Mouse (Mus musculus) heart, embryonic 10.5 days (tissue): ENCODE data around the gene Selenoh. TPM values are rescaled to one million over a fixed set of nuclear protein-coding genes. Genes with fewer than 3 reads are reported as not detected.

Experiments used
- DNase-seq: peaks from one replicate; pipeline ENCODE4 v3.0.0-alpha.2; 2017; ENCODE audit warnings: low spot score
- H3K27ac ChIP-seq: fragments of 300-500 bp; sonication (generic); 2 replicates; pipeline ENCODE4 v1.5.1; 2016; ENCODE audit warnings: mild to moderate bottlenecking
- H3K27me3 ChIP-seq: fragments of 300-500 bp; sonication (generic); 2 replicates; pipeline ENCODE4 v1.6.1; 2016; ENCODE audit warnings: mild to moderate bottlenecking; ENCODE audit not compliant: poor library complexity, insufficient read depth, severe bottlenecking
- H3K36me3 ChIP-seq: fragments of 300-500 bp; sonication (generic); 2 replicates; pipeline ENCODE4 v1.6.1; 2016; ENCODE audit warnings: mild to moderate bottlenecking, moderate library complexity
- H3K4me1 ChIP-seq: fragments of 300-500 bp; sonication (generic); 2 replicates; pipeline ENCODE4 v1.6.1; 2016; ENCODE audit warnings: mild to moderate bottlenecking
- H3K4me3 ChIP-seq: fragments of 300-500 bp; sonication (generic); 2 replicates; pipeline ENCODE4 v1.5.1; 2016; ENCODE audit warnings: mild to moderate bottlenecking, moderate library complexity
- H3K9me3 ChIP-seq: fragments of 300-500 bp; sonication (generic); 2 replicates; pipeline ENCODE4 v1.6.1; 2016; ENCODE audit warnings: mild to moderate bottlenecking, moderate library complexity
- WGBS: fragments of 180-500 bp; shearing (Covaris S2); methylation state at CpG from one replicate; pipeline ENCODE4 v1.1.7; 2016; 5-methylcytosine and 5-hydroxymethylcytosine counted together
- polyA plus RNA-seq: library from polyadenylated mRNA; unstranded; fragments of >200 nt; fragmentation: Nextera tagmentation; extraction: Ambion mirVana; gene quantifications from 2 replicates; pipeline ENCODE4 v1.2.1, GENCODE M21; 2016

Gene Selenoh
- polyA plus RNA-seq, result 347 and 370 TPM in 2 replicates

DNA sequence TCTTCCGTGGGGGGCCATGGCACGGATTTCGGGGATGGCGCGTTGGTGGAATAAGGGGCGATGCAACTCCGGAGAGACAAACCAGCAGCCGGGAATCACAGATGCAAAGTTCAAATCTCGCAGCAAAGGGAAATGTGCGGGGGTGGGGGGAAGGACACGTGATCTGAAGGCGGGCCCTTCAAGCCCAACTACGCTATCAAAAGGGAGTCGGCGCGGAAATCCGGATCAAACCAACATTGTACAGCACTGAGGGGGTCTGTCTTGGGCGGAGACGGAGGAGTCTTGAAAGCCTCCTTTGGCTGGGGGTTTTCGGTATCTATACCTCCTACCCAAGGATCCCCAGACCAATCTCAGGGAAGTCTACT, at the start of gene Selenoh:
TSS of gene Selenoh (minus strand) at position 202 of the 365 bp plus-strand sequence.
- 1% methylated on average over 20 of the region's 20 CpGs for WGBS
- peaks cover 52% of the 10 kb centered on the region for H3K36me3 ChIP-seq
- H3K27ac ChIP-seq, result peak within 1 kb of the TSS; percentile 92
- H3K27me3 ChIP-seq, result no peaks in the 10 kb centered on the region
- no peaks in the 10 kb centered on the region for H3K9me3 ChIP-seq
- peak; percentile 96 for DNase-seq
- H3K4me3 ChIP-seq, result peak within 1 kb of the TSS; percentile 70
- H3K4me1 ChIP-seq, result peaks cover 11% of the 10 kb centered on the region

- Histone ChIP-seq H3K4me1 (peaks cover 15% of the 10 kb centered on the region), H3K36me3 (peaks cover 6% of the 10 kb centered on the region; the same call in 1 of the 2 replicates), H3K27me3 (no peaks in the 10 kb centered on the region), H3K4me3 (no peak overlapping the region), H3K27ac (no peak overlapping the region), H3K9me3 (no peaks in the 10 kb centered on the region)
- DNase-seq, result no peak
- 78% methylated on average over 4 of the region's 4 CpGs for WGBS
These were observed 46.8 kb upstream of the Selenoh start for GRCm38 (mm10) chr2:84717357-84717756.

DNA sequence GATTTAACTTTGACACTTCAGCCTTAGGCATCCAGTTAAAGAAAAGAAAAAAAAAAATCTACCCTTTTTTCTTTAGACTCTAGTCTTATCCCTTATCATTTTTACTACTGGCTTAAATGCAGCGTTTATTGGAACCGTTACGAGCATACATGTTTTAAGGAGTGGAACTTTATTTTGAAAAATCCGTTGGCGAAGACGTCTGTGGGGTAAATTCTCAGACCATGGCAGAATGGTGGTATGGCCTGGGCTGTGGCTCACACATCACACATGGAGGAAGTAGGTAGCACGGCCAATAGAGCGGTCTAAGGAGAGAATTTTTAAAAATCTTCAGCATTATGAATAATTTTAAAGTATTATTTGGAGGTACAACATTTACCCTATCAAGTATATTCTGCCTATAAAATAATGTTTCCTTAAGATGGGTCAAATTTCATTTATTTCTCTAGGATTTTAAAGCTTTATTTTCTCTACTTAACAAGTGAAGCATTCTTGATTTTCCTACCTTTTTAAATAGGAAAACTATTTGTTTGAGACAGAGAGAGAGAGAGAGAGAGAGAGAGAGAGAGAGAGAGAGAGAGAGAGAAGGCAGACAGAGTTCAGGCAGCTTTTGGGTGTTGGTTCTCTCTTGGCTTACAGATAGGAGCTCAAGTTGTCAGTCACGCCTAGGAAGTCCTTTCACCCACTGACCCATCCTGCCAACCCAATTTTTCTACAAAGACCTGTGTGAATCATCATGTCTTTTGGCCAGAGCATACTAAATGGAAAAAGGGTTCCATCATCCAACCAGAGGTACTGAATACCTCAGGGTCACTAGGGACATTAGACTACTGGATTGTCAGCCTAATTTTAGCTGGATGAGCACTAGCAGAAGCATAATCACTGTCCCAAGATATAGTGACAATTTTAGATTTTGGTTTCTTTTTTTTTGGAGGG, 46.1 kb upstream of the Selenoh start:
- Histone ChIP-seq H3K4me3 (peak overlapping the region; percentile 90), H3K4me1 (peaks cover 15% of the 10 kb centered on the region), H3K27me3 (no peaks in the 10 kb centered on the region), H3K36me3 (peaks cover 6% of the 10 kb centered on the region; the same call in 1 of the 2 replicates), H3K9me3 (no peaks in the 10 kb centered on the region), H3K27ac (peak overlapping the region; percentile 97)
- 32% methylated on average over 9 of the region's 9 CpGs for WGBS
- no peak for DNase-seq

- DNase-seq, result peak; percentile 97
- H3K4me1 ChIP-seq, result peaks cover 15% of the 10 kb centered on the region
- WGBS, result under 1% methylated on average over 33 of the region's 33 CpGs
- H3K27ac ChIP-seq, result peak overlapping the region; percentile 97
- peaks cover 3% of the 10 kb centered on the region for H3K36me3 ChIP-seq
- peak overlapping the region; percentile 90 for H3K4me3 ChIP-seq
- H3K9me3 ChIP-seq, result no peaks in the 10 kb centered on the region
- H3K27me3 ChIP-seq, result no peaks in the 10 kb centered on the region
These were observed 45.2 kb upstream of the Selenoh start for GRCm38 (mm10) chr2:84715562-84716361.

DNA sequence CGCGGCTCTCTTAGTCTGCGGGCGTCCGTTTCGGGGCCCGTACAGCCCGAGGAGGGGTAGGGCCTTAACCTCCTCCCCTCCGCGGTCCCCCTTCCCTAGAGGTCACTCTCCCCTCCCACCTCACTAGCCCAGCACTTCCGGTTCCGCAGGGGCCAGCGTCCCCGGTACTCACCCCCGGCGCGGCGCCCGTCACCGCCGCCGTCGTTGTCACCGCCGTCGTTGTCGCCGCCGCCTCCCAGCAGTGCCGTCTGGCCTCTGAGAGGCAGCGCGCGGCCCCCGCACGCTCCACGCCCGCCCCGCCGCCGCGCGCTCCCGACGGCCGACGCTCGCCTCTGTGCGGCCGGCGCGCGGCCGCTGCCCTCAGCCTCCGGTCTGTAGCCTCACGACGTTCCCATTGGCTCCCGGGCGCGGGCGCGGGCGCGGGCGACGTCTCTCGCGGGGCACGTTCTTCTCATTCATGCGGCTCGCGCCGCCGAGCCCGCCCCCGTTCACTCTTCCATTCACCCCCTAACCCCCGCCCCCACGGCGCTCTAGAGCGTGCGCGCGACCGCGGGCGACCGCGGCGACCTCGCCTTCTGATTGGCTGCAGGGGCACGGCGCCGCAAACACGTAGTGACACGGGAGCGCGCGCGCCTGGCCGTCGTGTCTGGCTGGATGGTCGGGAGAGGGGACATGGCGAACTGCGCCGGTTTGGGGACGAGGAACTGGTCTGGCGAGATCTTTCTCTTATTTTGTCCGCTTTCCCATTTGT, 44.4 kb upstream of the Selenoh start, which contains the start of gene Zdhhc5:
TSS of gene Zdhhc5 (minus strand) at position 370 of the 751 bp plus-strand sequence.
- H3K9me3 ChIP-seq, result no peaks in the 10 kb centered on the region
- no peaks in the 10 kb centered on the region for H3K27me3 ChIP-seq
- H3K27ac ChIP-seq, result peak within 1 kb of the TSS; percentile 97
- H3K4me3 ChIP-seq, result peak within 1 kb of the TSS; percentile 90
- peak; percentile 99 for DNase-seq
- peaks cover 11% of the 10 kb centered on the region for H3K36me3 ChIP-seq
- under 1% methylated on average over 105 of the region's 107 CpGs for WGBS
- H3K4me1 ChIP-seq, result peaks cover 15% of the 10 kb centered on the region

GRCm38 (mm10) chr2:84714422-84714810, 43.8 kb upstream of the Selenoh start:
- Histone ChIP-seq H3K36me3 (peaks cover 16% of the 10 kb centered on the region), H3K27ac (peak overlapping the region; percentile 97), H3K4me3 (peak overlapping the region; percentile 90), H3K27me3 (no peaks in the 10 kb centered on the region), H3K4me1 (peaks cover 15% of the 10 kb centered on the region), H3K9me3 (no peaks in the 10 kb centered on the region)
- peak; percentile 84 for DNase-seq
- WGBS, result 0% methylated on average over 25 of the region's 26 CpGs

- Histone ChIP-seq H3K4me3 (no peak overlapping the region), H3K36me3 (peaks cover 38% of the 10 kb centered on the region), H3K27ac (no peak overlapping the region), H3K9me3 (no peaks in the 10 kb centered on the region), H3K27me3 (no peaks in the 10 kb centered on the region), H3K4me1 (peaks cover 12% of the 10 kb centered on the region)
- WGBS, result 91% methylated on average over 2 of the region's 2 CpGs
- no peak for DNase-seq
These were observed 41.3 kb upstream of the Selenoh start for GRCm38 (mm10) chr2:84711898-84712297.

DNA sequence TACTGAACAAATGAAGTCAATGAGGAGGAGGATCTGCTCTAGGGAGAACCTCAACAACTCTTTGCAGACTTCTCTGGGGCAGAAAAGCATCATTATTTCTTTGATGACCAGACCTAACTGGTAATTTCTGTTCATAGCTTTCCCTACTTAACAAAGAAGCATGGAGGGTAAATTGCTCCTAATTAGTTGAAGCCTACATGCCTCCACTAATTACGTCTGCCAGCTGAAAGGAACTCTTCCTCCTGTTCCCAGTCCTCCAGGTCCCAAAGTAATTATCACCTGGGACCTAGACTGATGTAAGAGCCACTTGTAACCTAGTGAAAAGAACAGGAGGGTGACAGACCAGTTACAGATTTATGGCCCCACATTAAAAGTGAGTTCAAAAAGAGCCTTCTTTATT, 37.0 kb upstream of the Selenoh start:
- no peak overlapping the region for H3K4me3 ChIP-seq
- DNase-seq, result no peak
- H3K36me3 ChIP-seq, result peaks cover 64% of the 10 kb centered on the region
- no peak overlapping the region for H3K27ac ChIP-seq
- 60% methylated on average over 1 of the region's 1 CpGs for WGBS
- no peaks in the 10 kb centered on the region for H3K27me3 ChIP-seq
- H3K4me1 ChIP-seq, result no peaks in the 10 kb centered on the region
- H3K9me3 ChIP-seq, result no peaks in the 10 kb centered on the region

DNA sequence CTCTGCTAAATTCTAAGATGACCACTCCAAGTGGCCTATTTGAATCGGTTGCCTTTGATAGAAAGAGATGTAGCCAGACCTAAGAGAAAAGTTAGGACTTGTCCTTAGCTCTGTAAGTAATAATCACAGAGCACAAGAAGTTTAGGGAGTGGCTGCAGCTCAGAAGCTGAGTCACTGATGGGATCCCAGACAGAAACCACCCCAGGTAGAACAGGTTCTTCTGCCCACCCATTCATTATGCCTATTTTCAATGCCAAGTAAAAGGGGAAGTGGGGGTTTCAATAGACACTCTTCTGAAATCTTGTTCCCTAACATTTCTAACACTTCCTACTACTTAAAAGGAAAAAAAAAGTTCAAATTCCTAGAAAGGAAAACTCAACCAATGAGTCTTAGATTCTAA, 34.7 kb upstream of the Selenoh start:
- no peak for DNase-seq
- H3K27ac ChIP-seq, result no peak overlapping the region
- no peaks in the 10 kb centered on the region for H3K27me3 ChIP-seq
- H3K36me3 ChIP-seq, result peaks cover 74% of the 10 kb centered on the region
- no peak overlapping the region for H3K4me3 ChIP-seq
- no peaks in the 10 kb centered on the region for H3K9me3 ChIP-seq
- no peaks in the 10 kb centered on the region for H3K4me1 ChIP-seq
- 95% methylated on average over 1 of the region's 1 CpGs for WGBS

GRCm38 (mm10) chr2:84704329-84704728, 33.8 kb upstream of the Selenoh start:
- Histone ChIP-seq H3K9me3 (no peaks in the 10 kb centered on the region), H3K27ac (no peak overlapping the region), H3K36me3 (peaks cover 72% of the 10 kb centered on the region), H3K27me3 (no peaks in the 10 kb centered on the region), H3K4me3 (no peak overlapping the region), H3K4me1 (no peaks in the 10 kb centered on the region)
- 65% methylated on average over 5 of the region's 5 CpGs for WGBS
- DNase-seq, result no peak

GRCm38 (mm10) chr2:84703497-84703896, 32.9 kb upstream of the Selenoh start:
- Histone ChIP-seq H3K4me1 (no peaks in the 10 kb centered on the region), H3K4me3 (no peak overlapping the region), H3K9me3 (no peaks in the 10 kb centered on the region), H3K36me3 (peaks cover 71% of the 10 kb centered on the region), H3K27ac (no peak overlapping the region), H3K27me3 (no peaks in the 10 kb centered on the region)
- WGBS, result 89% methylated on average over 1 of the region's 1 CpGs
- no peak for DNase-seq

DNA sequence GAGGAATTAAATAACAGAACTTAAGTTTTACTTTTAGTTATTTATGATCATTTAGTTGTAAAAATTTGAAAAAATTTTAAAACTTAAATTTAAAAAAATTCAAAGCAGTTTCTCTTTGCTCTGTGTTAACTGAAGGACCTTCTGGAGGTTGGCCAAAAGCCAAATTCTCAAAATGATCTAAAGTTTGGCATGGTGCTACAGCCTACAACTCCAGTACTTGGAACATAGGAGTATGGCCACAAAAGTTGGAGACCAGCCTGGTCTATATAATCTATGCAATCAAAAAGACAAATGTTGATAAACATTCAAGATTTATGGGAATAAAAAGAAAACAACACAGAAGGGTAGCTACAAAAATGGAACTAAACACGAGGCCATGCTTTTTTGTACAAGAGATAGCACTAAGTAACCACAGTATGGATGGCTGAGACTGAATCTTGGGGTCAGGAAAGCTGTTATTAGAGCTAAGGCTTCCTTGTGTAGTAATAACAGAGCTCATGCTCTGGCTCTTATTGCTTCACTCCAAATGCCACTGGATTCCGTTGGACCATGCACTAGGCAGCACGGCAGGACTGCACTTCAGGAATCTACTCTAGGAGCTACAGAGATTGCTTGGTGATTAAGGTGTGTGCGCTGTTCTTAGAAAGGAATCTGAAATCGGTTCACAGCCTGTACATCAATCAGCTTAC, 24.6 kb upstream of the Selenoh start:
- H3K9me3 ChIP-seq, result no peaks in the 10 kb centered on the region
- no peak overlapping the region for H3K4me3 ChIP-seq
- 89% methylated on average over 5 of the region's 5 CpGs for WGBS
- no peak for DNase-seq
- no peak overlapping the region for H3K27ac ChIP-seq
- no peaks in the 10 kb centered on the region for H3K4me1 ChIP-seq
- peaks cover 82% of the 10 kb centered on the region for H3K36me3 ChIP-seq
- no peaks in the 10 kb centered on the region for H3K27me3 ChIP-seq
